Mouse (Mus musculus): Measurements from ENCODE around the gene Nme1. TPM values are rescaled to one million over a fixed set of nuclear protein-coding genes. Genes with fewer than 3 reads are reported as not detected.

Gene Nme1
- polyA plus RNA-seq, 1 experiment, result 73.7 TPM

DNA sequence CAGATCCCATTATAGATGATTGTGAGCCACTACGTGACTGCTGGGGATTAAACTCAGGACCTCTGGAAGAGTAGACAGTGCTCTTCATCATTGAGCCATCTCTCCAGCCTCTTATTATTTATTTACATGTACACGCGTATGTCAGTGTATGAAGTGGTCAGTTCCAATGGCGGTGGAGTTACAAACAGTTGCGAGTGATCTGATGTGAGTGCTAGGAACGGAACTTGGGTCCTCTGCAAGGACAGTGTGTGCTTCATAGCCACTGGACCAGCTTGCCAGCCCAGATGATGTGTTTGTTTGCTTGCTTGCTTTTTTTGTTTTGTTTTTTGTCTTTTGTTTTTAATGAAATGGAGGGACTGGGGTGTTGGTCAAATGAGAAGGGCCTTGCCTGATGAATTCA, 850 bp upstream of the Nme1 start:
- Histone ChIP-seq H3K4me3 (replicated peaks; ENCODE audit: extremely low read depth, low read depth, low read length) (no peak overlapping the region), H3K4me1 (ENCODE audit: control insufficient read depth, insufficient read depth, low read length) (0 out of 2 replicates have a peak, but pooled peaks cover 2% of the 10 kb centered on the region)
- DNase-seq, result no peak
- WGBS, result 92% methylated on average over 6 of the region's 6 CpGs
- TF ChIP-seq CTCF (IDR thresholded peaks at IDR 0.05; ENCODE audit: insufficient read depth, low read length) (no peak), POLR2A (IDR thresholded peaks at IDR 0.05; ENCODE audit: borderline replicate concordance, extremely low read depth, low read depth, low read length) (no peak)

- H3K4me3 ChIP-seq (replicated peaks; ENCODE audit: extremely low read depth, low read depth, low read length), result no peak overlapping the region
- TF ChIP-seq POLR2A (IDR thresholded peaks at IDR 0.05; ENCODE audit: borderline replicate concordance, extremely low read depth, low read depth, low read length) (no peak), CTCF (IDR thresholded peaks at IDR 0.05; ENCODE audit: insufficient read depth, low read length) (no peak)
- 32% methylated on average over 6 of the region's 6 CpGs for WGBS
- H3K4me1 ChIP-seq (ENCODE audit: control insufficient read depth, insufficient read depth, low read length), result 0 out of 2 replicates have a peak, but pooled peaks cover 2% of the 10 kb centered on the region
- no peak for DNase-seq
Observed at GRCm38 (mm10) chr11:93968848-93969128, 467 bp upstream of the Nme1 start.

DNA sequence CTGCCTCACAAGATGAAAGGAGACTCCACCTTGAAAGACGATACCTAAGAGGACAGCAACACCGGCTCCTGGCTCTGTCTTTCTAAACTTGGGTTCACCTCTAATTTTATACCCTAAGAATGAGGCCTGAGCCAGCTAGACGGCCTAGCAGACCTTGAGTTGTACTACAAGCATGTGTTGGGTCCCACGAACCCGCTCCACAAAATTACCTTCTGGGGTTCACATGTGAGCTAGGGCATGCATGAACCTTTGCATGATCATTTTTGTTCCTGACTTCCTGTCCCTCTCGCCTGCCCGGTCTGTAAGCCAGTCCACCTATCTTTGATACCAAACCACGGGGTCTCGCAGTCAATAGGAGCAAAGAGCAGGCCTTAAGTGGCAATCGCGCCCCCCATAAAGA, 940 bp downstream of the Nme1 start:
- DNase-seq, result no peak
- H3K4me3 ChIP-seq (replicated peaks; ENCODE audit: extremely low read depth, low read depth, low read length), result peak overlapping the region; percentile 92
- no peak for TF ChIP-seq POLR2A (IDR thresholded peaks at IDR 0.05; ENCODE audit: borderline replicate concordance, extremely low read depth, low read depth, low read length)
- TF ChIP-seq CTCF (IDR thresholded peaks at IDR 0.05; ENCODE audit: insufficient read depth, low read length), result no peak
- H3K4me1 ChIP-seq (ENCODE audit: control insufficient read depth, insufficient read depth, low read length), result 0 out of 2 replicates have a peak, but pooled peaks cover 2% of the 10 kb centered on the region
- 4% methylated on average over 11 of the region's 11 CpGs for WGBS

GRCm38 (mm10) chr11:93965391-93965790, 2.9 kb downstream of the Nme1 start:
- 86% methylated on average over 6 of the region's 6 CpGs for WGBS
- no peak for DNase-seq
- Histone ChIP-seq H3K4me3 (replicated peaks; ENCODE audit: extremely low read depth, low read depth, low read length) (no peak overlapping the region), H3K4me1 (ENCODE audit: control insufficient read depth, insufficient read depth, low read length) (0 out of 2 replicates have a peak, but pooled peaks cover 2% of the 10 kb centered on the region)
- TF ChIP-seq POLR2A (IDR thresholded peaks at IDR 0.05; ENCODE audit: borderline replicate concordance, extremely low read depth, low read depth, low read length), result no peak
- TF ChIP-seq CTCF (IDR thresholded peaks at IDR 0.05; ENCODE audit: insufficient read depth, low read length), result no peak

GRCm38 (mm10) chr11:93963013-93963412, 5.3 kb downstream of the Nme1 start:
- H3K4me3 ChIP-seq (replicated peaks; ENCODE audit: extremely low read depth, low read depth, low read length), result no peak overlapping the region
- no peak for DNase-seq
- 75% methylated on average over 4 of the region's 4 CpGs for WGBS
- no peaks in the 10 kb centered on the region for H3K4me1 ChIP-seq (ENCODE audit: control insufficient read depth, insufficient read depth, low read length)
- TF ChIP-seq POLR2A (IDR thresholded peaks at IDR 0.05; ENCODE audit: borderline replicate concordance, extremely low read depth, low read depth, low read length), result no peak
- TF ChIP-seq CTCF (IDR thresholded peaks at IDR 0.05; ENCODE audit: insufficient read depth, low read length), result no peak

GRCm38 (mm10) chr11:93961482-93961881, 6.8 kb downstream of the Nme1 start:
- TF ChIP-seq POLR2A (IDR thresholded peaks at IDR 0.05; ENCODE audit: borderline replicate concordance, extremely low read depth, low read depth, low read length) (no peak), CTCF (IDR thresholded peaks at IDR 0.05; ENCODE audit: insufficient read depth, low read length) (no peak)
- no peak for DNase-seq
- Histone ChIP-seq H3K4me1 (ENCODE audit: control insufficient read depth, insufficient read depth, low read length) (peaks cover 3% of the 10 kb centered on the region), H3K4me3 (replicated peaks; ENCODE audit: extremely low read depth, low read depth, low read length) (no peak overlapping the region)
- 77% methylated on average over 6 of the region's 6 CpGs for WGBS

- 80% methylated on average over 4 of the region's 4 CpGs for WGBS
- H3K4me1 ChIP-seq (ENCODE audit: control insufficient read depth, insufficient read depth, low read length), result peaks cover 13% of the 10 kb centered on the region
- no peak for DNase-seq
- no peak overlapping the region for H3K4me3 ChIP-seq (replicated peaks; ENCODE audit: extremely low read depth, low read depth, low read length)
- TF ChIP-seq POLR2A (IDR thresholded peaks at IDR 0.05; ENCODE audit: borderline replicate concordance, extremely low read depth, low read depth, low read length), result no peak
- TF ChIP-seq CTCF (IDR thresholded peaks at IDR 0.05; ENCODE audit: insufficient read depth, low read length), result no peak
Observed at GRCm38 (mm10) chr11:93957746-93958145, 10.6 kb downstream of the Nme1 start.

DNA sequence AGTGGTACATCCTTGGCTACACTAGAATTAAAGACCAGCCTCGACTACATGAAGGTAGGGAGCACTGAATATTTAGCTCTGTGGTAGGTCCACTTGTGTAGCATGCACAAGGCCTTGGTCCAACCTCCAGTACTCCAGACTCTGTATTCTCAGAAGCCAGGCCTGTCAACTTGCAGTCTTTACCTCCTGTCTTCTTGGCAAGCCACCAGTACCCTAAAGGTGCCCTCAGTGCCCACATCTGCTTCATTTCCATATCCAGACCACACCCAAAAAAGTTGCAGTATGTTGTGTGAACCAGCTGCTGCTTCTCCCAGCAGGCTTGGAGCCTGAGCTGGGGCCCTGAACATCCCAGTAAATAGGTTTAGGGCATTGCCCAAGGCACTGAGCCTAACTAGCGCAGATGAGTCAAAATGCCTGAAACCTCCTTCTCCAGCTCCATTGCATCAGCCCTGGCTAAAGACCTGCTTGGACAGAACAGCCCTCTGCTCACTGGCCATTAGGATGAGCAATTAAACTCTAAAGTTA, 11.2 kb downstream of the Nme1 start:
- TF ChIP-seq POLR2A (IDR thresholded peaks at IDR 0.05; ENCODE audit: borderline replicate concordance, extremely low read depth, low read depth, low read length) (no peak), CTCF (IDR thresholded peaks at IDR 0.05; ENCODE audit: insufficient read depth, low read length) (no peak)
- no peak for DNase-seq
- Histone ChIP-seq H3K4me1 (ENCODE audit: control insufficient read depth, insufficient read depth, low read length) (peaks cover 13% of the 10 kb centered on the region), H3K4me3 (replicated peaks; ENCODE audit: extremely low read depth, low read depth, low read length) (no peak overlapping the region)
- WGBS, result 81% methylated on average over 2 of the region's 2 CpGs

DNA sequence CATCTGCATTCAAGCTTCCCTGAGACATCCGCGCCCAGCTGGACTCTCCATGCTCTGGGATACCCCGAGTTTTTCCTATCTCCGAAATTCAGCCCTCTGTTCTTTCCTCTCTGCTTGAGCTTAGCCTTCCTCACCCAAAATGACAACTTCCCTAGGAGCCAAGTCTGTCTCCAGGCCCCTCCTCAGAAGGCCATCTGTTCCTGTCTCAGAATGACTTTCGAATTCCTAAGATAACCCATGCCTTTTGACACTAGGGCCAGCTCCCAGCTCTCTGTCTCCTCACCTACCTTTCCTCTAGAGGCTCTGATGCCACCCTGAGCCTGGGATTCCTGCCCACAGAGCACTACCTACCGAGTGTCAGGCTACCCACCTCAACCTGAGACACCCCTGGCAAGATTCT, 12.2 kb downstream of the Nme1 start, which contains the start of gene Nme2:
Gene Nme2 (minus strand): TSS at position 101 of the 400 bp plus-strand sequence.
- H3K4me3 ChIP-seq (replicated peaks; ENCODE audit: extremely low read depth, low read depth, low read length), result peak within 1 kb of the TSS; percentile 81
- TF ChIP-seq POLR2A (IDR thresholded peaks at IDR 0.05; ENCODE audit: borderline replicate concordance, extremely low read depth, low read depth, low read length), result no peak
- no peak for TF ChIP-seq CTCF (IDR thresholded peaks at IDR 0.05; ENCODE audit: insufficient read depth, low read length)
- peaks cover 13% of the 10 kb centered on the region for H3K4me1 ChIP-seq (ENCODE audit: control insufficient read depth, insufficient read depth, low read length)
- under 1% methylated on average over 6 of the region's 6 CpGs for WGBS
- DNase-seq, result no peak

DNA sequence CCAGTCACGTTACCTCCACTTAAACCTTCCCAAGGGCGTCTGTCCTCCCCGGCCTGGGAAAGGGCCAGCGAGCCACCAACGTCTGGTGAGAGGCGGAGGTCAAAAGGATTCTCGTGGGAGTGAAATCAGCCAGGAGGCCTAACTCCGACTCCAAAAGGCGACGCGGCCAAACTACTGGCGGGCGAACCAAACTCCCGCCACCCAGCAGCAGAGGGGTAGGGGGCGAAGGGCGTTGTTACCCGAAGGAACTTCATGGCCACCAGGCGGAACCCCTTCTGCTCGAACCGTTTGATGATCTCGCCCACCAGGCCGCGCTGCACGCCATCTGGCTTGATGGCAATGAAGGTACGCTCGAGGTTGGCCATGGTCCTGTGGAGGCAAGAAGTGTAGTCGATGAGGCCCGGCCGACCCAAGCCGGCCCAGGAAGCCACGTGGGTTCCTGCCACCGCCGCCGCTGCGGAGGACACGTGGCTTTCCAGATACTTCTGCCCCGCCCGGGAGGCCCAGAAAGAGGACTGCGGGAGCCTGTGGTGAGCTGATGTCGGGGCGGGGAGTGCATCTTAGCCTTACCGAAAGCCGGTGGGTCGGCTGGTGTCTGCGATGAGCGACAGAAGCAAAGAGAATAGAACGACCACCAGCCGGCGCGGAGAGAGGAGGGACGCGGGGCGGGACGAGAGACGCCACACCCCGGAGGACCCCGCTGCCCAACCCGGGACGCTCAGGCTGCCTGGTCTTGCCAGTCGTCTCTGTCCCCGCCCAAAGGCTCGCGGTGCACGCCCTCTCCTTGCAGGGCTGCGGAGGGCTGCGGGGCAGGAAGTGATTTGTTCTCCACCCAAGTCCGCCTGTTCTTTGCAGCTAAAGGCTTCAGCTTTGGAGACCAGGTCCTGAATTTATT, 12.8 kb downstream of the Nme1 start:
- peak; percentile 92 for DNase-seq
- under 1% methylated on average over 67 of the region's 67 CpGs for WGBS
- peak overlapping the region; percentile 81 for H3K4me3 ChIP-seq (replicated peaks; ENCODE audit: extremely low read depth, low read depth, low read length)
- TF ChIP-seq CTCF (IDR thresholded peaks at IDR 0.05; ENCODE audit: insufficient read depth, low read length), result no peak
- peak; percentile 66; the same call in 1 of the 2 replicates for TF ChIP-seq POLR2A (IDR thresholded peaks at IDR 0.05; ENCODE audit: borderline replicate concordance, extremely low read depth, low read depth, low read length)
- H3K4me1 ChIP-seq (ENCODE audit: control insufficient read depth, insufficient read depth, low read length), result peaks cover 13% of the 10 kb centered on the region

All from lung, adult 2 months (tissue).